Mouse (Mus musculus): ENCODE results near the gene Isca1.

DNA sequence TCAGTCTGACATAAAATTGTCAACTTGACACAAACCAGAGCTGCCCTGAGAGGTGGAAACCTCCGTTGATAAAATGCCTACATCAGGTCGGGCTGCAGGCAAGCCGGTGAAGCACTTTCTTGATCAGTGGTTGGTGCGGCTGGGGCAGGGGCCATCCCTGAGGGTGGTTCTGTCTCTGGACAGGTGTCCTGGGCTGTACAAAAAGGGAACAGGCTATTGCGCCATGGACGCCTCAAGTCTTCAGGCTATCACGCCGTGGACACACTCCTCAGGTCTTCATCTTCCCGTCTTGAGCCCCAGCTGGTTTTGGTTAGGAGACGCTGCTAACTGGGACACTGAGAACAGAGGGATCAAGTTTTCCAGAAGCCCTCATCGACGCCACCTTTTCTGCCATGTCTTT is 19.3 kb downstream of the Isca1 start:
- TF ChIP-seq CTCF (IDR thresholded peaks at IDR 0.05; ENCODE audit: insufficient read depth, low read depth, low read length) (no peak), POLR2A (IDR thresholded peaks at IDR 0.05; ENCODE audit: insufficient read depth, low read depth, low read length) (no peak)

All from olfactory bulb, adult 2 months (tissue).